Mouse (Mus musculus) lung, postnatal 10 days (tissue): ENCODE results near the gene Taf7l.
A peak's percentile ranks its signal among the peaks of the same experiment; 100 is the strongest.

ENCODE experiments used
- DNase-seq: peaks from one replicate; pipeline ENCODE4 v3.0.0; 2021

The Taf7l gene

GRCm38 (mm10) chrX:134476290-134476689 lies at the start of gene Taf7l:
Gene Taf7l, minus strand, starts transcription at chrX:134476490.
- no peak for DNase-seq

GRCm38 (mm10) chrX:134525260-134525659 lies 49.0 kb upstream of the Taf7l start:
- no peak for DNase-seq

- DNase-seq, result no peak
These were observed 47.5 kb upstream of the Taf7l start for GRCm38 (mm10) chrX:134523772-134524171.

DNA sequence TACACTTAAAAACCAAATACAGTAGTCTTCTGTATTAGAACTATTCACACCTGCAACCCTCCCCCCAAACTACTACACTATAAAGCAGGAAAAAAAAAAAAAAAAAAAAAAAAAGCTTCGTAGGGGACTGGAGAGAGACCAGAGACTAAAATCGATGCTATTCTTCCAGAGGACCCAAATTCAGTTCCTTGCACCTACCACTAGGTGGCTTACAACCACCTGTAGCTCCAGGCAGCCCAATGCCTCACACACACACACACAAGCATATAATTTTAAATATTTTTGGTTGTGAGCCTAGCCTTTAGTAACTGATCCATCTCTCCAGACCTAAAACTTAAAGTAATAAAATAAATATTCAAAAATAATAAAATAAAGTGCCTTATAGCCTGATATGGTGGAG lies 33.2 kb upstream of the Taf7l start:
- DNase-seq, result no peak

DNA sequence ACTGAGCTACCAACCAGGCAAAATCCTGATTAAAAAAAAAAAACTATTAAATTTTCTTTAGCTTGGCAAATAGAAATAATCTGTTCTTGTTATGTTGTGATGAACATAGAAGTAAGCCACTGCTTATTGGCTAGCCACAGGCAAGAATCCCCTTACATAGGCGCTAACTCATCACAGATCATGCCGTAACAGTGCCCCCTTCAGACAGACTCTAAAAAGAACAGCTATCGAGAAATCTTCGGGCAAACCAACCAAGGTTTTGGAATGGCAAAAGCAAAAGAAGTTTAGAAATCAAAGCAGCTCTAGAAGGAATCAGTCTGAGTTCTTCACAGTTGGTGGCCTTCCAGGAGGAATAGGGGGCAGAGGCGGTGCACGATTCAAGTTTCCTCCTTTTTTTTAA lies 31.7 kb upstream of the Taf7l start:
- no peak for DNase-seq

GRCm38 (mm10) chrX:134500651-134501050 lies 24.4 kb upstream of the Taf7l start:
- no peak for DNase-seq

DNA sequence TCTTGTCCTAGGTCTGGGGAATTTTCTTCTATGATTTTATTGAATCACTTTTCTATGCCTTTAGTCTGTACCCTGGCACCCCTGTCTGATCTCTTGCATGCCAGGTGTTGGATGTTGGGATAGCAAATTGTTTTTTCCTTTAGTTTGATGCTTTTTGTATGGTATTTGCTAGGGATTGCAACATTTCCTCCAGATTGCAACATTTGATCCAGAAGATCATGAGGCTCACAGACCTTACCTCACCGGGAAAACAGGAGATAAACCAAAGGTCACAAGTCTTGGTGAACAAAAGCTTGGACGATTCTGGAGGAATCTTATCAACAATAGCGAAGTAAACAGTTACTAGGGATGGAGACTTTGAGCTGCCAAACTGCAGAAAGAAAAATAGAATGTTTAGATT lies 5.4 kb upstream of the Taf7l start:
- no peak for DNase-seq

- no peak for DNase-seq
These were observed 1.1 kb downstream of the Taf7l start for GRCm38 (mm10) chrX:134474988-134475710.

GRCm38 (mm10) chrX:134427307-134427706 lies 49.0 kb downstream of the Taf7l start:
- DNase-seq, result no peak

DNA sequence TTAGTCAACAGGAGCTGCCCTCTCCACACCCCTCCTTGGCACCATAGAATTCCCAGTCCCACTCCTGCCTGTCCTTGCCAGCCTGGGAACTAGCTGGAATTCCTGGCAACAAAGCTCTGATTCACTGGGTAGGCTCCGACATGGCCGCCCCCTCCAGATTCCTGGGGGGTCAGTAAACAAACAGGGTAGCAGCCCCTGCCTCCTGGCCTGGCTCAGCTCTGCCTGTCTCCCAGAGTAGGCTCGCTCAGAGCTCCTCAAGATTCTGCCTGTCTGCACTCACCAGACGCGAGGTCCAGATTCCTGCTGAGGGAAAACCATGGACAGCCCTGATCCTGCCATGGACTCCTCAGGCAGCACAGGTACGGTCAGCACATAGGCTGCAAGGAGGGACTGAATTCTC lies 49.5 kb downstream of the Taf7l start:
- no peak for DNase-seq

DNA sequence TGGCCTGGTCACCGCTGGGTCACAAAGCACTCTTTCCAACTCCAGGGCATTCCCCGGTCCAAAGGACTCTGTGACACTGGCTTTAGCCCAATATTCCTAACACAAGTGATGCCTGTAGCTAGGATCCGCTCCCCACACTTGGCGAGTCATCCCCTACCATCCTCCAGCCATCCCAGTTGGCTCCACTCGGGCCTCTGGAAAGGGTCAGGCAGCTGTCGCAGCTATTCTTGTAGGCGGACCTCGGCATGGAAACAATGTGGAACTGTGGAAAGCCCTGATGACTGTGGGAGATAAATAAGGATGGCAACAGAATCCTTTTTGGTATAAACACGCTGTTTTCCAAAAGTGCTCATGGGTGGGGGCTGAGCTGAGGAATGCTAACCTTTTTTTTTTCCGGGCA lies 50.5 kb downstream of the Taf7l start:
- DNase-seq, result peak; percentile 2

DNA sequence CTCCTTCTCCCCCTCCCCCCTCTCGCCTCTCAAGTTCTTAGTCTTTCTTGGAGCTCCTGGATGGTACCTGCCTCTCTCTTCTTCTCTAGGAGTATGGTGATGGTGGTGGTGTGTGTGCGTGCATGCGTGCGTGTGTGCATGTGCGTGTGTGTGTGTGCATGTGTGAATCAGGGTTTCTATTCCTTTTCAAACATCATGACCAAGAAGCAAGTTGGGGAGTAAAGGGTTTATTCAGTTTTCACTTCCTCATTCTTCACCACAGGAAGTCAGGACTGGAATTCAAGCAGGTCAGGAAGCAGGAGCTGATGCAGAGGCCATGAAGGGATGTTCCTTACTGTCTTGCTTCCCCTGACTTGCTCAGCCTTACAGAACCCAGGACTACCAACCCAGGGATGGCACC lies 52.0 kb downstream of the Taf7l start:
- DNase-seq, result no peak

DNA sequence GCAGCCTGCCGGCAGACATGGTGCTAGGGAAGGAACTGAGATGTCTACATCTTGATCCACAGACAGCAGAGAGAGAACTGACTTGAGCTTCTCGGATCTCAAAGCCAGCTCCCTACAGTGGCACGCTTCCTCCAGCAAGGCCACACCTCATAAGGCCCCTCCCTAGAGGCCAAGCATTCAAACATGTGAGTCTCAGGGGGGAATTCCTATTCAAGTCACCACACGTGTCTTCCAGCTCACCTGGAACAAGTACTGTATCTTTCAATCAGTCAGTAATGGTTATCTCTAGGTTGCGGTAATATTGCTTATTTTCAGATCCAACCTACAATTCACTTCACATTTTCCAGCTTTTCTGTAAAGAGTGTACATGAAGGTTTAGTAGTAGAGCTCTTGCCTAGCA lies 56.2 kb downstream of the Taf7l start:
- no peak for DNase-seq

DNA sequence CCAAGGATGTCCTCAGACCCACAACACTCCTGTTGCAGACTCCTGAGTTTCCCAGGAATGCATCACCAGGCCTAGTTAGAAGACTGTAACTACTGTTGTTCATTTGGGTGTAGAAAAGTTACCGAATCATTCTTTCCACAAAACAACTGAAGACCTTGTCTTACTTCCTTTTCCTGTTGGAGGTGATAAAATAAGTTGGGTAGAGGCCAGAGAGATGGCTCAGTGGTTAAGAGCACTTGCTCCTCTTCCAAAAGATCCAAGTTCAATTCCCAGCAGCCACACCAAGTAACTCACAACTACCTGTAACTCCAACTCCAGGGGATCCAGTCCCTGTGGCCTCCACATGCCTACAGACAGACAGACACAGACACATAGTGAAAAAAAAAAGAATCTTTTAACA lies 64.2 kb downstream of the Taf7l start:
- DNase-seq, result no peak
